Mouse (Mus musculus) myocyte (in vitro differentiated cells): ENCODE data around the gene Krt18. TPM values are rescaled to one million over a fixed set of nuclear protein-coding genes. Genes with fewer than 3 reads are reported as not detected.
A peak's percentile ranks its signal among the peaks of the same experiment; 100 is the strongest.

Experiments used
- H3K27me3 ChIP-seq: one replicate; pipeline ENCODE4 v1.6.1; 2011; ENCODE audit not compliant: control insufficient read depth, insufficient read depth, insufficient read length
- H3K36me3 ChIP-seq: one replicate; pipeline ENCODE4 v1.6.1; 2011; ENCODE audit not compliant: control insufficient read depth, insufficient read depth
- H3K4me2 ChIP-seq: one replicate; pipeline ENCODE4 v1.6.1; 2011; ENCODE audit warnings: low read depth, control low read depth
- H3K4me3 ChIP-seq: one replicate; pipeline ENCODE4 v1.5.1; 2011; ENCODE audit warnings: mild to moderate bottlenecking, control low read depth, moderate library complexity
- H3K79me2 ChIP-seq: one replicate; pipeline ENCODE4 v1.6.1; 2011; ENCODE audit not compliant: control insufficient read depth, insufficient read depth
- H3ac ChIP-seq: one replicate; pipeline ENCODE4 v1.6.1; 2011; ENCODE audit not compliant: control insufficient read depth, insufficient read length
- CEBPB ChIP-seq: IDR thresholded peaks from 2 replicates; pipeline ENCODE4 v1.6.1; 2011; ENCODE audit warnings: mild to moderate bottlenecking, moderate library complexity; ENCODE audit not compliant: poor library complexity, insufficient read depth, severe bottlenecking
- E2F4 ChIP-seq: IDR thresholded peaks from one replicate; pipeline ENCODE4 v1.6.1; 2011; ENCODE audit warnings: mild to moderate bottlenecking, control low read depth, moderate library complexity; ENCODE audit not compliant: insufficient read depth
- MAX ChIP-seq: IDR thresholded peaks from one replicate; pipeline ENCODE4 v1.6.1; 2011; ENCODE audit warnings: low read depth, mild to moderate bottlenecking, control low read depth
- MYOD1 ChIP-seq, 3 experiments: IDR thresholded peaks; one replicate each; pipeline ENCODE4 v1.6.1; 2011; ENCODE audit warnings: control low read depth in 2 of 3, low read depth in 2 of 3, mild to moderate bottlenecking in 2 of 3, moderate library complexity in 1 of 3; ENCODE audit not compliant: insufficient read length in 2 of 3, control insufficient read depth in 1 of 3
- MYOG ChIP-seq, 3 experiments: IDR thresholded peaks; one replicate each; pipeline ENCODE4 v1.6.1; 2011; ENCODE audit warnings: control low read depth in 2 of 3, low read depth in 2 of 3, mild to moderate bottlenecking in 2 of 3; ENCODE audit not compliant: insufficient read length in 2 of 3, control insufficient read depth in 1 of 3, insufficient read depth in 1 of 3
- POLR2A ChIP-seq: IDR thresholded peaks from one replicate; pipeline ENCODE4 v1.6.1; 2011; ENCODE audit warnings: low read depth, mild to moderate bottlenecking, control low read depth, moderate library complexity; ENCODE audit not compliant: insufficient read length
- POLR2AphosphoS2 ChIP-seq: IDR thresholded peaks from one replicate; pipeline ENCODE4 v1.6.1; 2011; ENCODE audit warnings: low read depth, control low read depth; ENCODE audit not compliant: insufficient read length
- REST ChIP-seq: IDR thresholded peaks from one replicate; pipeline ENCODE4 v1.6.1; 2011; ENCODE audit warnings: mild to moderate bottlenecking, control low read depth, moderate library complexity; ENCODE audit not compliant: insufficient read depth, insufficient read length
- SRF ChIP-seq: IDR thresholded peaks from one replicate; pipeline ENCODE4 v1.6.1; 2011; ENCODE audit warnings: low read depth; ENCODE audit not compliant: control insufficient read depth, insufficient read length
- TCF12 ChIP-seq: IDR thresholded peaks from one replicate; pipeline ENCODE4 v1.6.1; 2011; ENCODE audit warnings: mild to moderate bottlenecking, control low read depth; ENCODE audit not compliant: poor library complexity, insufficient read depth, severe bottlenecking
- TCF3 ChIP-seq: IDR thresholded peaks from one replicate; pipeline ENCODE4 v1.6.1; 2011; ENCODE audit warnings: low read depth, control low read depth; ENCODE audit not compliant: insufficient read length
- USF1 ChIP-seq: IDR thresholded peaks from one replicate; pipeline ENCODE4 v1.6.1; 2011; ENCODE audit warnings: low read depth, mild to moderate bottlenecking, control low read depth, moderate library complexity
- polyA plus RNA-seq: library from polyadenylated mRNA; unstranded; fragments of >200 nt; fragmentation: generic; extraction: Trizol; gene quantifications from one replicate; pipeline ENCODE4 v1.2.1, GENCODE M21; 2012; ENCODE audit warnings: missing spikeins

The Krt18 gene
- polyA plus RNA-seq, 1 experiment, result not detected

- peak overlapping the region; percentile 22 for H3K4me2 ChIP-seq
- H3K36me3 ChIP-seq, result no peaks in the 10 kb centered on the region
- no peaks in the 10 kb centered on the region for H3K27me3 ChIP-seq
- TF ChIP-seq REST (no peak), USF1 (peak; percentile 94), POLR2A (no peak), CEBPB (0 out of 2 replicates have a peak, but pooled peaks have one; percentile 15), MYOG (IDR thresholded peaks at IDR 0.05; ENCODE audit: control insufficient read depth in 1 of 3, insufficient read depth in 1 of 3, insufficient read length in 2 of 3, low read depth in 2 of 3) (no peak), TCF12 (no peak), TCF3 (no peak), POLR2AphosphoS2 (no peak), SRF (no peak), MYOD1 (IDR thresholded peaks at IDR 0.05; ENCODE audit: control insufficient read depth in 1 of 3, insufficient read length in 2 of 3, low read depth in 2 of 3) (peak in 2 of 3 experiments; percentile 3 to 7)
- H3K4me3 ChIP-seq, result no peak overlapping the region
- H3K79me2 ChIP-seq, result no peaks in the 10 kb centered on the region
- H3ac ChIP-seq, result no peak overlapping the region
Observed at GRCm38 (mm10) chr15:102010569-102011245, 17.3 kb upstream of the Krt18 start.

GRCm38 (mm10) chr15:102012260-102012765 lies 15.7 kb upstream of the Krt18 start:
- H3ac ChIP-seq, result no peak overlapping the region
- H3K4me3 ChIP-seq, result no peak overlapping the region
- H3K27me3 ChIP-seq, result no peaks in the 10 kb centered on the region
- H3K4me2 ChIP-seq, result no peak overlapping the region
- no peaks in the 10 kb centered on the region for H3K79me2 ChIP-seq
- H3K36me3 ChIP-seq, result no peaks in the 10 kb centered on the region
- no peak for TF ChIP-seq POLR2A
- no peak for TF ChIP-seq MAX
- TF ChIP-seq CEBPB, result no peak
- TF ChIP-seq MYOD1 (IDR thresholded peaks at IDR 0.05; ENCODE audit: control insufficient read depth in 1 of 3, insufficient read length in 2 of 3, low read depth in 2 of 3), result no peak
- no peak for TF ChIP-seq E2F4
- no peak for TF ChIP-seq USF1

GRCm38 (mm10) chr15:102013651-102014050 lies 14.3 kb upstream of the Krt18 start:
- Histone ChIP-seq H3K27me3 (no peaks in the 10 kb centered on the region), H3ac (no peak overlapping the region), H3K4me3 (no peak overlapping the region), H3K36me3 (no peaks in the 10 kb centered on the region), H3K79me2 (no peaks in the 10 kb centered on the region), H3K4me2 (no peak overlapping the region)
- TF ChIP-seq POLR2AphosphoS2 (no peak), E2F4 (no peak)

- 0 out of 2 replicates have a peak, but pooled peaks have one; percentile 13 for TF ChIP-seq CEBPB
- TF ChIP-seq SRF, result no peak
Observed at GRCm38 (mm10) chr15:102014848-102015247, 13.1 kb upstream of the Krt18 start.

GRCm38 (mm10) chr15:102016096-102016495 lies 11.9 kb upstream of the Krt18 start:
- no peak for TF ChIP-seq MYOG (IDR thresholded peaks at IDR 0.05; ENCODE audit: control insufficient read depth in 1 of 3, insufficient read depth in 1 of 3, insufficient read length in 2 of 3, low read depth in 2 of 3)
- peak; percentile 21 for TF ChIP-seq TCF12
- no peak for TF ChIP-seq POLR2A
- TF ChIP-seq E2F4, result no peak
- TF ChIP-seq CEBPB, result no peak
- TF ChIP-seq MAX, result no peak
- TF ChIP-seq TCF3, result no peak
- TF ChIP-seq SRF, result no peak
- no peak overlapping the region for H3K4me2 ChIP-seq
- no peak overlapping the region for H3K4me3 ChIP-seq
- H3K79me2 ChIP-seq, result no peaks in the 10 kb centered on the region
- no peak overlapping the region for H3ac ChIP-seq
- H3K36me3 ChIP-seq, result no peaks in the 10 kb centered on the region
- no peaks in the 10 kb centered on the region for H3K27me3 ChIP-seq

More at GRCm38 (mm10) chr15:102014848-102015247, 13.1 kb upstream of the Krt18 start:
- no peaks in the 10 kb centered on the region for H3K27me3 ChIP-seq
- H3K36me3 ChIP-seq, result no peaks in the 10 kb centered on the region
- no peak overlapping the region for H3K4me3 ChIP-seq
- no peaks in the 10 kb centered on the region for H3K79me2 ChIP-seq
- no peak overlapping the region for H3ac ChIP-seq
- no peak overlapping the region for H3K4me2 ChIP-seq

- no peaks in the 10 kb centered on the region for H3K79me2 ChIP-seq
- H3ac ChIP-seq, result no peak overlapping the region
- no peak overlapping the region for H3K4me2 ChIP-seq
- H3K4me3 ChIP-seq, result no peak overlapping the region
- TF ChIP-seq MYOG (IDR thresholded peaks at IDR 0.05; ENCODE audit: control insufficient read depth in 1 of 3, insufficient read depth in 1 of 3, insufficient read length in 2 of 3, low read depth in 2 of 3), result peak in 2 of 3 experiments; percentile 26 to 59
- no peak for TF ChIP-seq POLR2A
- TF ChIP-seq TCF12, result no peak
- TF ChIP-seq MYOD1 (IDR thresholded peaks at IDR 0.05; ENCODE audit: control insufficient read depth in 1 of 3, insufficient read length in 2 of 3, low read depth in 2 of 3), result peak in 1 of 3 experiments; percentile 59
- no peak for TF ChIP-seq TCF3
- no peak for TF ChIP-seq REST
- no peak for TF ChIP-seq POLR2AphosphoS2
- no peaks in the 10 kb centered on the region for H3K36me3 ChIP-seq
- H3K27me3 ChIP-seq, result no peaks in the 10 kb centered on the region
Observed at GRCm38 (mm10) chr15:102016787-102017186, 11.2 kb upstream of the Krt18 start.
